Mouse (Mus musculus) olfactory bulb, adult 2 months (tissue): Measurements from ENCODE around the gene Cdkn1b. TPM values are rescaled to one million over a fixed set of nuclear protein-coding genes. Genes with fewer than 3 reads are reported as not detected.
A peak's percentile ranks its signal among the peaks of the same experiment; 100 is the strongest.

ENCODE experiments used
- H3K27ac ChIP-seq: fragments of 200-500 bp; 2 replicates; pipeline ENCODE4 v1.5.1; 2012; ENCODE audit warnings: low read depth, low read length; ENCODE audit not compliant: insufficient read depth
- H3K4me1 ChIP-seq: fragments of 200-500 bp; 2 replicates; pipeline ENCODE4 v1.6.1; 2012; ENCODE audit warnings: low read length; ENCODE audit not compliant: control insufficient read depth, insufficient read depth
- H3K4me3 ChIP-seq: fragments of 200-500 bp; 2 replicates; pipeline ENCODE4 v1.5.1; 2012; ENCODE audit warnings: mild to moderate bottlenecking, low read depth, low read length, moderate library complexity; ENCODE audit not compliant: insufficient read depth
- CTCF ChIP-seq: fragments of 200-500 bp; IDR thresholded peaks from 2 replicates; pipeline ENCODE4 v1.5.1; 2012; ENCODE audit warnings: low read depth, mild to moderate bottlenecking, low read length, moderate library complexity; ENCODE audit not compliant: insufficient read depth
- POLR2A ChIP-seq: fragments of 200-500 bp; IDR thresholded peaks from 2 replicates; pipeline ENCODE4 v1.6.1; 2012; ENCODE audit warnings: mild to moderate bottlenecking, low read depth, low read length, moderate library complexity; ENCODE audit not compliant: insufficient read depth
- WGBS: fragments of 180-500 bp; shearing (Covaris S2); methylation state at CpG from one replicate; pipeline ENCODE4 v1.1.7; 2018; 5-methylcytosine and 5-hydroxymethylcytosine counted together
- polyA plus RNA-seq: library from polyadenylated mRNA; stranded (reverse); fragments of >200 nt; gene quantifications from 2 replicates; pipeline ENCODE4 v1.2.4, GENCODE M21; 2012; ENCODE audit warnings: low replicate concordance; ENCODE audit not compliant: missing spikeins, insufficient read depth, insufficient read length

Gene Cdkn1b
- polyA plus RNA-seq, 1 experiment, result 69.9 TPM

DNA sequence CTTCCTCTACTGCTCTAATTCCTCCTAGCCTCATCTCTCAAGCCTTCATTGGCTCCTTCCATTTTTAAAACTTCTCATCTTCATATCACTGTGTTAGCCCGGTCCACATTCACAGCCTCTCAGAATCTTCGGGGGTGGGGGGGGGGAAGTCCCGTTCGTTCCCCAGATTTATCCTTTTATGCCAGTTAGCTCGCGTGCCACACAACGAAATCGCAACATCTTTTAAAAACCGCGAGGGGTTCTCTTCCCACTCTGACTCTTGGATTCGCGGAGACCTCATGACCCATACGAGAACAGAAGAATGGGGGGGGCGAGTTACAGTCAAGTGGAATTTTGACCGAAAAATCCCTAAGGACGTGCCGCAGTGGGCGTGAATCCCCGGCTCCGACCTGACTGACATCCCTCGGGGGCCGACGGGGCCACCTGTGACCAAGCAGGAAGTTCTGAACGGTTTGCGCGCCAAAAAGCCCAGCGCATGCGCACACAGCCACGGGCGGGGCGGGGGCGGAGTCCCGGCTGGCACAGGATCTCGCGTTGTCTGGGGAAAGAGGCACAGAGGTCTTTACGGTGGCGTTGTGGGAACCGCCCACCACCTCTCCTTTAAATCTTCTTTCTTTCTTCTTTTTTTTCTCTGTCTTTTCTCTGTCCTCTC, 22.6 kb upstream of the Cdkn1b start:
- peak overlapping the region; percentile 77 for H3K4me3 ChIP-seq
- TF ChIP-seq CTCF (no peak), POLR2A (no peak; the same call in 1 of the 2 replicates)
- 0 out of 2 replicates have a peak, but pooled peaks cover 2% of the 10 kb centered on the region for H3K4me1 ChIP-seq
- WGBS, result under 1% methylated on average over 38 of the region's 38 CpGs
- H3K27ac ChIP-seq, result peak overlapping the region; percentile 100

- under 1% methylated on average over 51 of the region's 51 CpGs for WGBS
- H3K27ac ChIP-seq, result peak within 1 kb of the TSS; percentile 100
- H3K4me1 ChIP-seq, result 0 out of 2 replicates have a peak, but pooled peaks cover 2% of the 10 kb centered on the region
- TF ChIP-seq POLR2A (peak; percentile 75), CTCF (no peak)
- peak within 1 kb of the TSS; percentile 77 for H3K4me3 ChIP-seq
These were observed 21.9 kb upstream of the Cdkn1b start, which contains the start of gene Gpr19 for GRCm38 (mm10) chr6:134898095-134898965. Gene Gpr19 (minus strand): TSS chr6:134898578.

- 90% methylated on average over 4 of the region's 4 CpGs for WGBS
- Histone ChIP-seq H3K4me3 (no peak overlapping the region), H3K4me1 (no peaks in the 10 kb centered on the region), H3K27ac (no peak overlapping the region)
- TF ChIP-seq POLR2A (no peak), CTCF (no peak)
These were observed 16.8 kb upstream of the Cdkn1b start for GRCm38 (mm10) chr6:134903368-134903767.

GRCm38 (mm10) chr6:134903891-134904884, 16.0 kb upstream of the Cdkn1b start:
- Histone ChIP-seq H3K4me3 (no peak overlapping the region), H3K4me1 (no peaks in the 10 kb centered on the region), H3K27ac (no peak overlapping the region)
- 91% methylated on average over 10 of the region's 10 CpGs for WGBS
- TF ChIP-seq CTCF (no peak), POLR2A (no peak)

GRCm38 (mm10) chr6:134905811-134906210, 14.4 kb upstream of the Cdkn1b start:
- WGBS, result 83% methylated on average over 1 of the region's 1 CpGs
- H3K27ac ChIP-seq, result no peak overlapping the region
- H3K4me1 ChIP-seq, result no peaks in the 10 kb centered on the region
- H3K4me3 ChIP-seq, result no peak overlapping the region
- TF ChIP-seq POLR2A (no peak), CTCF (no peak)

DNA sequence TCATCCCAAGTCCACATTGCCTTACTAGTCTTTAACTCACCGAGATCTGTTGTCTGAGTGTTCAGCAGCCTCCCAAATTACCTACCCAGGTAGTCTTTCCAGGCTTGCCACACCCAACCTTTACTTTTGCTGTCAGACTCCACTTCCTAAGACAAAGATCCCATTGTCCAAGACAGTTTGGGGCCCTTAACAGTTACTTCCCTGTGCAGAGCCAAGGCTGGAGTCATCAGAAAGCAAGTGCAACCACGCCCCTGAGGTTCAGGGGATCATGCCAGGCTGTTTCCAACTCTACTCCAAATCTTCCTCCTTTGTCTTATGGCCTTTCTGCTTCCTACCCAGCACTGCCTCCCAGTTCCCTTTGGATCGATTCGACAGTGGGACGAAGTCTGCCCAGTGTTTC, 5.7 kb upstream of the Cdkn1b start:
- H3K4me3 ChIP-seq, result no peak overlapping the region
- no peak overlapping the region for H3K27ac ChIP-seq
- TF ChIP-seq CTCF (no peak), POLR2A (no peak)
- H3K4me1 ChIP-seq, result peaks cover 4% of the 10 kb centered on the region
- WGBS, result 95% methylated on average over 5 of the region's 5 CpGs

DNA sequence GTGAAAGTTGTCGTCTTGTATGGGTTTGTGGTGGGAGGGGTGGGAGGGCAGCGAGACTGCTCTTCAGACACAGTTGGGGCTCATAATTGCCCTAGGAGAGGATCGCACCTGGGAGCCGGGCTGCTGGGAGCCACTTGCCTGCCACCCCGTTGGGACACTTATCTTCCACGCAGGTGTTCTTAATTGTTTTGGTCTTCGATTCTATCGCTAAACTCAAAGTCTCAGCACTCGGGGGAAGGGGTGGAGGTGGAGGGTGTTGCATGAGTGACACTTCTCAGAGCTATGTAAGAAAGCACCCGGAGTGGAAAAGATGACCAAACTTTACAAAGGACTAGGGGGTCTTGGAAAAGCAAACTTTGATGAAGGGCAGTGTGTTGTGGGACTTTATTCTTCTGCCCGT, 3.6 kb upstream of the Cdkn1b start:
- H3K4me1 ChIP-seq, result peaks cover 7% of the 10 kb centered on the region
- TF ChIP-seq POLR2A, result no peak
- no peak for TF ChIP-seq CTCF
- 2% methylated on average over 11 of the region's 11 CpGs for WGBS
- H3K27ac ChIP-seq, result no peak overlapping the region
- peak overlapping the region; percentile 34; the same call in 1 of the 2 replicates for H3K4me3 ChIP-seq

GRCm38 (mm10) chr6:134917087-134917486, 3.1 kb upstream of the Cdkn1b start:
- H3K27ac ChIP-seq, result no peak overlapping the region
- 1% methylated on average over 11 of the region's 11 CpGs for WGBS
- peaks cover 7% of the 10 kb centered on the region for H3K4me1 ChIP-seq
- TF ChIP-seq POLR2A (no peak), CTCF (no peak)
- H3K4me3 ChIP-seq, result peak overlapping the region; percentile 13; the same call in 1 of the 2 replicates
